Mouse (Mus musculus) testis, adult 2 months (tissue): ENCODE results near the gene Colgalt2.

Experiments used
- CTCF ChIP-seq: fragments of 200-500 bp; IDR thresholded peaks from 2 replicates; pipeline ENCODE4 v1.5.1; 2012; ENCODE audit warnings: low read depth, mild to moderate bottlenecking, inconsistent platforms, low read length, moderate library complexity; ENCODE audit not compliant: control insufficient read depth, insufficient read depth, insufficient replicate concordance
- POLR2A ChIP-seq: fragments of 200-500 bp; IDR thresholded peaks from 2 replicates; pipeline ENCODE4 v1.6.1; 2012; ENCODE audit warnings: low read depth, mild to moderate bottlenecking, inconsistent platforms, low read length, moderate library complexity; ENCODE audit not compliant: control insufficient read depth

GRCm38 (mm10) chr1:152511237-152511636 lies 111.6 kb downstream of the Colgalt2 start:
- 0 out of 2 replicates have a peak, but pooled peaks have one; percentile 15 for TF ChIP-seq CTCF
- no peak for TF ChIP-seq POLR2A
